Mouse (Mus musculus) bone marrow macrophage, adult 2 months (primary cell): ENCODE data around the gene Pkp4.

Experiments
- CTCF ChIP-seq: IDR thresholded peaks from 2 replicates; pipeline ENCODE4 v1.5.1; 2012; ENCODE audit warnings: low read depth, mild to moderate bottlenecking, low read length, moderate library complexity
- POLR2A ChIP-seq: IDR thresholded peaks from 2 replicates; pipeline ENCODE4 v1.6.1; 2012; ENCODE audit warnings: mild to moderate bottlenecking, low read depth, low read length, borderline replicate concordance

- TF ChIP-seq CTCF: no peak
- TF ChIP-seq POLR2A: no peak
Measured at GRCm38 (mm10) chr2:59359760-59360342, 199.2 kb downstream of the Pkp4 start.
